Mouse (Mus musculus) limb, embryonic 11.5 days (tissue): ENCODE measurements at regions not wholly inside any gene's neighbourhood (a gene's known extent, or its start where the extent isn't known, plus 50 kb on each side); places are given as distances from the start of the nearest gene placed in this dataset.
"Not testable (repeated sequence)": the region's sequence is repeated elsewhere in the genome, so short reads cannot be mapped to it uniquely, and the experiment has no call there.

Source experiments
- ATAC-seq: fragments of 200-750 bp; cut with Nextera tagmentation; 2 replicates; pipeline ENCODE4 v1.8.0; 2017; ENCODE audit warnings: low read depth; ENCODE audit not compliant: insufficient number of reproducible peaks, low FRiP score, low TSS enrichment
- DNase-seq: peaks from one replicate; pipeline ENCODE4 v3.0.0-alpha.2; 2015; ENCODE audit warnings: low spot score
- H3K27ac ChIP-seq: fragments of 300-500 bp; sonication (generic); replicated peaks from 2 replicates; pipeline ENCODE4 v1.5.1; 2014; ENCODE audit warnings: low read depth, mild to moderate bottlenecking, low read length
- H3K27me3 ChIP-seq: fragments of 300-500 bp; sonication (generic); 2 replicates; pipeline ENCODE4 v1.6.1; 2014; ENCODE audit warnings: mild to moderate bottlenecking, low read length, mixed read lengths; ENCODE audit not compliant: control insufficient read depth, insufficient read depth
- H3K36me3 ChIP-seq: fragments of 300-500 bp; sonication (generic); 2 replicates; pipeline ENCODE4 v1.6.1; 2014; ENCODE audit warnings: mild to moderate bottlenecking, low read length, moderate library complexity, mixed read lengths; ENCODE audit not compliant: control insufficient read depth, insufficient read depth
- H3K4me1 ChIP-seq: fragments of 300-500 bp; sonication (generic); 2 replicates; pipeline ENCODE4 v1.6.1; 2014; ENCODE audit warnings: low read length, mixed read lengths; ENCODE audit not compliant: control insufficient read depth, insufficient read depth
- H3K4me2 ChIP-seq: fragments of 300-500 bp; sonication (generic); 2 replicates; pipeline ENCODE4 v1.6.1; 2014; ENCODE audit warnings: low read depth, mild to moderate bottlenecking, moderate library complexity; ENCODE audit not compliant: severe bottlenecking
- H3K4me3 ChIP-seq: fragments of 300-500 bp; sonication (generic); 2 replicates; pipeline ENCODE4 v1.5.1; 2014; ENCODE audit warnings: low read depth, low read length
- H3K9ac ChIP-seq: fragments of 300-500 bp; sonication (generic); 2 replicates; pipeline ENCODE4 v1.6.1; 2014; ENCODE audit warnings: mild to moderate bottlenecking, low read length
- H3K9me3 ChIP-seq: fragments of 300-500 bp; sonication (generic); 2 replicates; pipeline ENCODE4 v1.6.1; 2016; ENCODE audit warnings: low read length; ENCODE audit not compliant: control insufficient read depth
- WGBS: fragments of 180-500 bp; shearing (Covaris S2); extraction: QIAGEN DNeasy Blood & Tissue Kit; methylation state at CpG from one replicate; pipeline ENCODE4 v1.1.7; 2014; 5-methylcytosine and 5-hydroxymethylcytosine counted together

GRCm38 (mm10) chr4:22144834-22145233 is 212.5 kb upstream of the Fbxl4 start:
- not testable (repeated sequence) for H3K4me1 ChIP-seq, H3K9ac ChIP-seq, H3K4me3 ChIP-seq, H3K9me3 ChIP-seq, ATAC-seq, H3K27me3 ChIP-seq, H3K36me3 ChIP-seq, DNase-seq, H3K4me2 ChIP-seq, H3K27ac ChIP-seq
- WGBS = 71% methylated on average over 1 of the region's 1 CpGs

- peaks cover 5% of the 10 kb centered on the region; the same call in 1 of the 2 replicates for H3K27me3 ChIP-seq
- 81% methylated on average over 6 of the region's 6 CpGs for WGBS
- H3K9me3 ChIP-seq = no peaks in the 10 kb centered on the region
- no peak for ATAC-seq
- H3K4me1 ChIP-seq = no peaks in the 10 kb centered on the region
- H3K9ac ChIP-seq = no peak overlapping the region
- no peak overlapping the region for H3K27ac ChIP-seq
- H3K4me2 ChIP-seq = no peak overlapping the region
- no peak for DNase-seq
- H3K4me3 ChIP-seq = no peak overlapping the region
- no peaks in the 10 kb centered on the region for H3K36me3 ChIP-seq
Measured at GRCm38 (mm10) chr4:22146648-22147409, 210.5 kb upstream of the Fbxl4 start.

GRCm38 (mm10) chr4:22151899-22152493 is 205.3 kb upstream of the Fbxl4 start:
- no peak for DNase-seq
- no peak for ATAC-seq
- Histone ChIP-seq H3K9ac (no peak overlapping the region), H3K36me3 (no peaks in the 10 kb centered on the region), H3K27me3 (peaks cover 19% of the 10 kb centered on the region; the same call in 1 of the 2 replicates), H3K9me3 (no peaks in the 10 kb centered on the region), H3K27ac (no peak overlapping the region), H3K4me1 (no peaks in the 10 kb centered on the region), H3K4me2 (no peak overlapping the region), H3K4me3 (no peak overlapping the region)
- 18% methylated on average over 10 of the region's 10 CpGs for WGBS

- WGBS = 10% methylated on average over 7 of the region's 7 CpGs
- no peak for ATAC-seq
Measured at GRCm38 (mm10) chr4:22152971-22153544, 204.3 kb upstream of the Fbxl4 start.

GRCm38 (mm10) chr4:22153620-22154019 is 203.7 kb upstream of the Fbxl4 start:
- Histone ChIP-seq H3K36me3 (no peaks in the 10 kb centered on the region), H3K9me3 (no peaks in the 10 kb centered on the region), H3K4me1 (no peaks in the 10 kb centered on the region), H3K27me3 (peaks cover 19% of the 10 kb centered on the region; the same call in 1 of the 2 replicates), H3K27ac (no peak overlapping the region), H3K9ac (no peak overlapping the region), H3K4me3 (no peak overlapping the region), H3K4me2 (no peak overlapping the region)
- WGBS = 33% methylated on average over 6 of the region's 6 CpGs
- DNase-seq (no peak), ATAC-seq (no peak)

More at GRCm38 (mm10) chr4:22152971-22153544, 204.3 kb upstream of the Fbxl4 start:
- Histone ChIP-seq H3K27ac (no peak overlapping the region), H3K36me3 (no peaks in the 10 kb centered on the region), H3K4me1 (no peaks in the 10 kb centered on the region), H3K9me3 (no peaks in the 10 kb centered on the region), H3K9ac (no peak overlapping the region), H3K27me3 (peaks cover 19% of the 10 kb centered on the region; the same call in 1 of the 2 replicates), H3K4me2 (no peak overlapping the region), H3K4me3 (no peak overlapping the region)
- no peak for DNase-seq

- Histone ChIP-seq H3K9ac (no peak overlapping the region), H3K27me3 (no peaks in the 10 kb centered on the region)
- ATAC-seq = no peak
Measured at GRCm38 (mm10) chr4:22186422-22186821, 170.9 kb upstream of the Fbxl4 start.

GRCm38 (mm10) chr4:22188141-22189006 is 169.0 kb upstream of the Fbxl4 start:
- H3K36me3 ChIP-seq = no peaks in the 10 kb centered on the region
- WGBS = 86% methylated on average over 13 of the region's 13 CpGs
- no peak for ATAC-seq
- no peak overlapping the region for H3K27ac ChIP-seq
- H3K27me3 ChIP-seq = no peaks in the 10 kb centered on the region
- H3K9ac ChIP-seq = no peak overlapping the region
- no peak overlapping the region for H3K4me2 ChIP-seq
- no peak overlapping the region for H3K4me3 ChIP-seq
- H3K4me1 ChIP-seq = no peaks in the 10 kb centered on the region
- H3K9me3 ChIP-seq = no peaks in the 10 kb centered on the region
- peak; percentile 12 for DNase-seq

More at GRCm38 (mm10) chr4:22186422-22186821, 170.9 kb upstream of the Fbxl4 start:
- H3K27ac ChIP-seq = no peak overlapping the region
- H3K9me3 ChIP-seq = no peaks in the 10 kb centered on the region
- WGBS = 83% methylated on average over 1 of the region's 1 CpGs
- DNase-seq = peak; percentile 18
- no peaks in the 10 kb centered on the region for H3K4me1 ChIP-seq
- no peak overlapping the region for H3K4me3 ChIP-seq
- no peak overlapping the region for H3K4me2 ChIP-seq
- no peaks in the 10 kb centered on the region for H3K36me3 ChIP-seq

GRCm38 (mm10) chr4:22196501-22196900 is 160.8 kb upstream of the Fbxl4 start:
- DNase-seq = peak; percentile 43

More at GRCm38 (mm10) chr4:22196501-22196900, 160.8 kb upstream of the Fbxl4 start:
- Histone ChIP-seq H3K4me1 (no peaks in the 10 kb centered on the region), H3K27ac (no peak overlapping the region), H3K4me3 (no peak overlapping the region), H3K36me3 (no peaks in the 10 kb centered on the region), H3K9ac (no peak overlapping the region), H3K9me3 (no peaks in the 10 kb centered on the region), H3K27me3 (no peaks in the 10 kb centered on the region), H3K4me2 (no peak overlapping the region)
- 0 out of 2 replicates have a peak, but pooled peaks have one; percentile 39 for ATAC-seq
- 36% methylated on average over 3 of the region's 3 CpGs for WGBS
